Comparison of ENCODE assay signal across 14 mouse cellular contexts in genomic region chr3:135740711-135741110, GRCm38 (mm10).
"Had no signal": no experiment of that assay in that cellular context is flagged by ENCODE, and none has a peak within 500 bp of the region (broad histone marks: within the 10 kb centered on the region; RNA-seq: fewer than 3 reads in every experiment).

No protein-coding gene starts in this region.

- H3K27me3 ChIP-seq: lung, embryonic 15.5 days; midbrain, embryonic 13.5 days; midbrain, embryonic 15.5 days; neural tube, embryonic 12.5 days; stomach, embryonic 15.5 days had no signal

- H3K27ac ChIP-seq: lung, embryonic 15.5 days; macrophage; midbrain, embryonic 13.5 days; midbrain, embryonic 15.5 days; neural tube, embryonic 12.5 days; stomach, embryonic 15.5 days; stomach, postnatal 0 days had no signal

- H3K4me3 ChIP-seq: lung, embryonic 15.5 days; megakaryocyte, embryonic 14.5 days; midbrain, embryonic 13.5 days; midbrain, embryonic 15.5 days; neural tube, embryonic 12.5 days; stomach, embryonic 15.5 days had no signal

- H3K9ac ChIP-seq: lung, embryonic 15.5 days; midbrain, embryonic 13.5 days; midbrain, embryonic 15.5 days; neural tube, embryonic 12.5 days; stomach, embryonic 15.5 days had no signal

- H3K36me3 ChIP-seq: lung, embryonic 15.5 days; midbrain, embryonic 13.5 days; midbrain, embryonic 15.5 days; neural tube, embryonic 12.5 days; stomach, embryonic 15.5 days had no signal

- DNase-seq: lung, adult 2 months; lung, postnatal 14 days; right cerebral cortex, postnatal 14 days; thymus, adult 2 months; thymus, postnatal 25 days; thymus, postnatal 4 days had no signal

- H3K4me1 ChIP-seq: lung, embryonic 15.5 days; megakaryocyte, embryonic 14.5 days; midbrain, embryonic 13.5 days; midbrain, embryonic 15.5 days; neural tube, embryonic 12.5 days; stomach, embryonic 15.5 days had no signal
